Mouse (Mus musculus) urinary bladder, postnatal 36 days (tissue): ENCODE results near the gene Olfr508.
"Not testable (repeated sequence)": the region's sequence is repeated elsewhere in the genome, so short reads cannot be mapped to it uniquely, and the experiment has no call there.

ENCODE experiments used
- DNase-seq, 2 experiments: peaks; one replicate each; pipeline ENCODE4 v3.0.0; 2022; ENCODE audit warnings: low spot score in 2 of 2, mixed read lengths in 1 of 2

Gene Olfr508

DNA sequence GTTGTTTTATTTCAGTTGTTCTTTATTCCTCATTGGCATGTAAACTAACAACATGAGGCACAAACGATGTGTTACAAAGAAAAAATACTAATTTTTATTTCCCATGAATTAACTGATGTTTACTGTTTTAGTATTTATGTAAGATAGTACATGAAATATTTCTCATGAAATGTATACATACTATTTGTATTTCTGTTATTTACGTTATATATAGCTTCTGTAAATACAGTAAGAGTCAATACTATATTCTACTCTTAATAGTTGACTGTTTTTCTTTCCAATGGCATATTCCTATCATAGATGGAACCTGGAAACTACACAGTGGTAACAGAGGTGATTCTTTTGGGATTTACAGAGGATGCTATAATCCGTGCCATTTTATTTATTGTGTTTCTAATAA, at the start of gene Olfr508:
Gene Olfr508, plus strand, starts transcription at position 301 of the 400 bp plus-strand sequence.
- DNase-seq: no peak

- no peak for DNase-seq
These were observed 40.0 kb upstream of the Olfr508 start for GRCm38 (mm10) chr7:108589797-108590196.

GRCm38 (mm10) chr7:108601916-108602315, 27.9 kb upstream of the Olfr508 start:
- DNase-seq: not testable (repeated sequence)

- no peak for DNase-seq
These were observed 19.3 kb upstream of the Olfr508 start, which contains the start of gene Olfr506 for GRCm38 (mm10) chr7:108610487-108610886. Olfr506 (plus strand) TSS chr7:108610787.

- DNase-seq: no peak
These were observed 15.7 kb upstream of the Olfr508 start for GRCm38 (mm10) chr7:108614110-108614509.

GRCm38 (mm10) chr7:108616781-108617180, 13.0 kb upstream of the Olfr508 start:
- not testable (repeated sequence) for DNase-seq

- no peak for DNase-seq
These were observed 8.3 kb upstream of the Olfr508 start, which contains the start of gene Olfr507 for GRCm38 (mm10) chr7:108621514-108621913. Olfr507 (plus strand) TSS chr7:108621814.

DNA sequence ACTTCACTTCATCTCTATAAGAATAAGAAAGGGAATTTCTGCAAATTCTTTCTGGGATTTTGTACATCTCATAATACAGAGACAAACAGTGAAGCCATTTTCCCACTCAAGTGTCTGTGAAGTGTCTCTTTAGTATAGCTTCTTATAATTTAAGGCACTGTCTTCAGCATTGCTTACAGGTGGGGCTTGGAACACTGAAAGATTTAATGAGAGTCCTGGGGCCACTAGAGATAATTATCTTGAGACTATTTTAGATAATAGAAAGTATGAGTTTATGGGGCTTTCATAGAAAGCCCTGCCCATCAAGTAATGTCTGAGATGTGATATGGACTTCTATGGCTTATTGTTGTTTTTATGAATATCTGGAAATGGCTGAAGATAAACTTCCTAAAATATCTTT, 22.0 kb downstream of the Olfr508 start, which contains the start of gene Olfr509:
Gene Olfr509, minus strand, starts transcription at position 101 of the 400 bp plus-strand sequence.
- no peak for DNase-seq

- no peak for DNase-seq
These were observed 32.6 kb downstream of the Olfr508 start for GRCm38 (mm10) chr7:108662419-108662818.

GRCm38 (mm10) chr7:108666118-108666517, 36.3 kb downstream of the Olfr508 start, which contains the start of gene Olfr510:
Olfr510 (plus strand) TSS chr7:108666418.
- no peak for DNase-seq

DNA sequence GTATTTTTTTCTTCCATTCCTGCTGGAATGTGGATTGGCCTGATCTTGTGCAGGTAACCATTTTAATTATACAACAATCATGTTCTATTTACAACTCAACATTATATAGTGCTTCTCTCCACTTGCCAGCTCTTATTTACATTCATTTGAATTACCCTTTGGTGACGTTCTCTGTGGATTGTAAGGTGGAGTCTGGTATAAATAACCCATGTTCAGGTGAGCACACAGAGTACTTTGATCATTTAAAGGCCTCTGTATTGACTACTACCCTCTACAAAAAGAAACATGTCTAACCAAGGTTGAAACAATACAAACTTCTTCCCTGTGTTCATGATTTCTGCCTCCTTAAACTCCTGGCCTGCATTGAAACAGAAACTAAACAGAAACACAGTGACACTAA, 41.3 kb downstream of the Olfr508 start:
- DNase-seq: no peak

DNA sequence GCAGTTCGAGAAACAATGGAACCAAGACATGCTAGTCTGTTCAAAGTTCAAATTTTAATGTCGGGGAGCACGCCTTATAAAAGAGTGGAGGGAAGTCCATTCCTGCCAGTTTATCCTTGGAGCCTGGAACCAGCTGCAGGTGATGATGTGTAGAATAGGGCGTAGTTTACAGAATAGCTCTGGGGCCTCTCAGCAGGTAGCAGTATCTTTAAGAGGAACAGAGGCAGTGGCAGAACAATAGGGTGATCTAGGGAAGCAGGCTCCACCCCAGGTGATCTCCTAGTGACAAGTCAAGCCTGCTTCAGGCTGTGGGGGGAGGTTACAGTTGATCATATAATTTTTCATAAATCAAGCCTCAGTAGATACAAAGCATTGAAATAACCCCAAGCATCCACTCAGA, 49.1 kb downstream of the Olfr508 start:
- DNase-seq: no peak
